ENCODE assay signal across 20 mouse cellular contexts in genomic region chr17:32307963-32308362, GRCm38 (mm10).
"Had no signal": no experiment of that assay in that cellular context is flagged by ENCODE, and none has a peak within 500 bp of the region (broad histone marks: within the 10 kb centered on the region; RNA-seq: fewer than 3 reads in every experiment).

No protein-coding gene starts in this region.

- H3K9me3 ChIP-seq: liver, embryonic 15.5 days; lung, embryonic 15.5 days; midbrain, embryonic 13.5 days; neural tube, embryonic 13.5 days; neural tube, embryonic 15.5 days had no signal

- H3K9ac ChIP-seq: liver, embryonic 15.5 days; lung, embryonic 15.5 days; midbrain, embryonic 13.5 days; neural tube, embryonic 13.5 days; neural tube, embryonic 15.5 days had no signal

- ATAC-seq: lung, postnatal 0 days; midbrain, embryonic 13.5 days; midbrain, embryonic 16.5 days had no signal

- H3K4me2 ChIP-seq: liver, embryonic 15.5 days; lung, embryonic 15.5 days; midbrain, embryonic 11.5 days; midbrain, embryonic 13.5 days; neural tube, embryonic 13.5 days; neural tube, embryonic 15.5 days had no signal

- H3K4me1 ChIP-seq: lung, embryonic 15.5 days; midbrain, embryonic 13.5 days; neural tube, embryonic 13.5 days; neural tube, embryonic 15.5 days had no signal

- DNase-seq: lung, adult 2 months; lung, postnatal 14 days; lung, postnatal 36 days; retina, postnatal 1 day; right cerebral cortex, adult 18-20 months; right cerebral cortex, postnatal 25 days; right cerebral cortex, postnatal 4 days; spleen, adult 18-20 months; thymus, adult 18-20 months; thymus, postnatal 14 days; thymus, postnatal 36 days had no signal

- H3K27me3 ChIP-seq: liver, embryonic 15.5 days; lung, embryonic 15.5 days; midbrain, embryonic 13.5 days; neural tube, embryonic 13.5 days; neural tube, embryonic 15.5 days had no signal

- H3K27ac ChIP-seq: liver, embryonic 15.5 days; lung, embryonic 15.5 days; midbrain, embryonic 13.5 days; neural tube, embryonic 13.5 days; neural tube, embryonic 15.5 days had no signal

- H3K4me3 ChIP-seq: liver, embryonic 15.5 days; lung, embryonic 15.5 days; midbrain, embryonic 13.5 days; myocyte; neural tube, embryonic 13.5 days; neural tube, embryonic 15.5 days had no signal
